Mouse (Mus musculus): ENCODE measurements at regions not wholly inside any gene's neighbourhood (a gene's known extent, or its start where the extent isn't known, plus 50 kb on each side); places are given as distances from the start of the nearest gene placed in this dataset.

GRCm38 (mm10) chr6:19015868-19016267, 149.8 kb downstream of the Ankrd7 start:
- DNase-seq, result peak; percentile 2

- no peak for DNase-seq
These were observed 152.2 kb downstream of the Ankrd7 start for GRCm38 (mm10) chr6:19018166-19018769.

- no peak for DNase-seq
These were observed 168.2 kb downstream of the Ankrd7 start for GRCm38 (mm10) chr6:19034268-19034667.
